Mouse (Mus musculus) embryonic facial prominence, embryonic 14.5 days (tissue): ENCODE results near the gene Heatr5a. TPM values are rescaled to one million over a fixed set of nuclear protein-coding genes. Genes with fewer than 3 reads are reported as not detected.

Source experiments
- ATAC-seq: fragments of 200-750 bp; cut with Nextera tagmentation; 2 replicates; pipeline ENCODE4 v1.8.0; 2017; ENCODE audit warnings: low read depth, moderate number of reproducible peaks, moderate TSS enrichment
- DNase-seq: peaks from one replicate; pipeline ENCODE4 v3.0.0-alpha.2; 2015; ENCODE audit warnings: low spot score
- H3K27ac ChIP-seq: fragments of 300-500 bp; sonication (generic); replicated peaks from 2 replicates; pipeline ENCODE4 v1.5.1; 2014; ENCODE audit warnings: low read depth, mild to moderate bottlenecking, low read length, moderate library complexity
- H3K27me3 ChIP-seq: fragments of 300-500 bp; sonication (generic); replicated peaks from 2 replicates; pipeline ENCODE4 v1.6.1; 2014; ENCODE audit warnings: low read length; ENCODE audit not compliant: control insufficient read depth, insufficient read depth
- H3K36me3 ChIP-seq: fragments of 300-500 bp; sonication (generic); 2 replicates; pipeline ENCODE4 v1.6.1; 2014; ENCODE audit warnings: low read length, mixed read lengths; ENCODE audit not compliant: control insufficient read depth, insufficient read depth
- H3K4me1 ChIP-seq: fragments of 300-500 bp; sonication (generic); 2 replicates; pipeline ENCODE4 v1.6.1; 2014; ENCODE audit warnings: antibody characterized with exemption, low read length; ENCODE audit not compliant: control insufficient read depth, insufficient read depth
- H3K4me2 ChIP-seq: fragments of 300-500 bp; sonication (generic); 2 replicates; pipeline ENCODE4 v1.6.1; 2014; ENCODE audit warnings: low read depth, mild to moderate bottlenecking, low read length, moderate library complexity, mixed read lengths
- H3K4me3 ChIP-seq: fragments of 300-500 bp; sonication (generic); 2 replicates; pipeline ENCODE4 v1.5.1; 2014; ENCODE audit warnings: low read depth, mild to moderate bottlenecking, low read length
- H3K9ac ChIP-seq: fragments of 300-500 bp; sonication (generic); 2 replicates; pipeline ENCODE4 v1.6.1; 2014; ENCODE audit warnings: low read depth, mild to moderate bottlenecking, low read length, moderate library complexity, mixed read lengths
- H3K9me3 ChIP-seq: fragments of 300-500 bp; sonication (generic); 2 replicates; pipeline ENCODE4 v1.6.1; 2016; ENCODE audit warnings: low read length; ENCODE audit not compliant: control insufficient read depth
- WGBS: fragments of 180-500 bp; shearing (Covaris S2); extraction: QIAGEN DNeasy Blood & Tissue Kit; methylation state at CpG from one replicate; pipeline ENCODE4 v1.1.7; 2014; 5-methylcytosine and 5-hydroxymethylcytosine counted together
- polyA plus RNA-seq: library from polyadenylated mRNA; unstranded; fragments of >200 nt; fragmentation: Nextera tagmentation; extraction: Ambion mirVana; gene quantifications from 2 replicates; pipeline ENCODE4 v1.2.1, GENCODE M21; 2014

Heatr5a gene
- polyA plus RNA-seq, 1 experiment from 2014 or later, result 16.0 TPM

DNA sequence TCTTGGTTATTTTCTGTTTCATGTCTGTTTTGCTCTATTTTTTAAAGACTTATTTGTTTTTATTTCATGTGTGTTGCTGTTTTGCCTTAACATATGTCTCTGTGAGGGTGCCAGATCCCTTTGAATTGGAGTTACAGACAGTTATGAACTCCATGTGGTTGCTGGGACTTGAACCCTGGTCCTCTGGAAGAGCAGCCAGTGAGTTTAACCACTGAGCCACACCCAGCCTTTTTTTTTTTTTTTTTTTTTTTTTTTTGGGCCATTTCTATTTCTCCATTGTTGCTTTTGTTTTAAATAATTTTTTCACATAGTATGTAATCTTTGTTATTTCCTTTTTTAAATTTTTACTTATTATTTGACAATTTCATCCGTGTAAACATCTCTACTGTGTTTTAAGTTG lies 131.3 kb downstream of the Heatr5a start:
- Histone ChIP-seq H3K9me3 (no peaks in the 10 kb centered on the region), H3K36me3 (no peaks in the 10 kb centered on the region), H3K27me3 (no peaks in the 10 kb centered on the region), H3K27ac (no peak overlapping the region), H3K4me1 (no peaks in the 10 kb centered on the region), H3K9ac (no peak overlapping the region), H3K4me2 (no peak overlapping the region), H3K4me3 (no peak overlapping the region)
- DNase-seq (no peak), ATAC-seq (no peak)
- 81% methylated on average over 1 of the region's 1 CpGs for WGBS

GRCm38 (mm10) chr12:51835219-51835618 lies 135.9 kb downstream of the Heatr5a start:
- H3K9ac ChIP-seq, result no peak overlapping the region
- H3K36me3 ChIP-seq, result no peaks in the 10 kb centered on the region
- WGBS, result 62% methylated on average over 3 of the region's 3 CpGs
- H3K4me2 ChIP-seq, result no peak overlapping the region
- H3K27me3 ChIP-seq, result no peaks in the 10 kb centered on the region
- no peaks in the 10 kb centered on the region for H3K4me1 ChIP-seq
- DNase-seq (no peak), ATAC-seq (no peak)
- H3K4me3 ChIP-seq, result no peak overlapping the region
- H3K9me3 ChIP-seq, result no peaks in the 10 kb centered on the region
- no peak overlapping the region for H3K27ac ChIP-seq

DNA sequence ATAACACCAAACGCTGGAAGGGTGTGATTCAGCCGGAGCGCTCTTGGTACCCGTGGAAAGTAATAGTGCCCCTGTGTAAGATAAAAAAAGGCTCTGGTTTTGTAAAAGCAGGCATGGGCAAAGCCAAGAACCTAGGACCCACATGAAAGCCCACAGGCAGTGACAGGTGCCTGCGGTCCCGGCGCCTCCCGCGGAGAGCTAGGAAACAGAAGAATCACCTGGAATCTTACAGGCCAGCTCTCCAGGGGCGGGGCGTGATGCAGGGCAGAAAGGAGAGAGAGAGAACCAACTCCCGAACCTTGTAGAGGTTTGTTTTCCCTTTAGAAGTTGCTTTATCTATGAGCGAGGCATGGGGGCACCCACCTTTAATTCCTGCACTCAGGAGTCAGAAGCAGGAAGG lies 139.2 kb downstream of the Heatr5a start:
- DNase-seq (no peak), ATAC-seq (no peak)
- H3K4me2 ChIP-seq, result no peak overlapping the region
- 81% methylated on average over 13 of the region's 13 CpGs for WGBS
- H3K27me3 ChIP-seq, result no peaks in the 10 kb centered on the region
- 0 out of 2 replicates have a peak, but pooled peaks cover 6% of the 10 kb centered on the region for H3K36me3 ChIP-seq
- H3K9ac ChIP-seq, result no peak overlapping the region
- H3K4me1 ChIP-seq, result peaks cover 9% of the 10 kb centered on the region; the same call in 1 of the 2 replicates
- H3K27ac ChIP-seq, result no peak overlapping the region
- no peaks in the 10 kb centered on the region for H3K9me3 ChIP-seq
- no peak overlapping the region for H3K4me3 ChIP-seq

DNA sequence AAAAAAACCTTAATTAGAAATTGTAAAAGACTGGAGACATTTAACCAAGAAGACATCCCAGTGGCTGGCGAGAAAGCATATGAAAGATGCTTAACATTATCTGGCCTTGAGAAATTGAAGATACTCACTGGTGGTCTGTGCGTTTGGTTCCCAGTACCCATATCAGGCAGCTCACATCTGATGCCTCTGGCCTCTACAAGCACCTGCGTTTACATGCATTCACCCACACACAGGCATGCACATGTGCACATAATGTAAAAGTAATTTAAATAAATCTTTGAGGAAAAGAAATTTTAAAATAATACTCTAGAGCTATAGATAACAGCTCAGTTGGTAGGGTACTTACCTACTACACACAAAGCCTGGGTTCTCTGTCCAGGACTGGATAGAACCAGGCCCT lies 139.8 kb downstream of the Heatr5a start:
- Histone ChIP-seq H3K36me3 (peaks cover 10% of the 10 kb centered on the region; the same call in 1 of the 2 replicates), H3K27me3 (no peaks in the 10 kb centered on the region), H3K9ac (no peak overlapping the region), H3K4me3 (no peak overlapping the region), H3K9me3 (no peaks in the 10 kb centered on the region), H3K4me1 (peaks cover 9% of the 10 kb centered on the region; the same call in 1 of the 2 replicates), H3K27ac (no peak overlapping the region), H3K4me2 (no peak overlapping the region)
- 90% methylated on average over 3 of the region's 3 CpGs for WGBS
- no peak for ATAC-seq
- DNase-seq, result no peak

- no peaks in the 10 kb centered on the region for H3K9me3 ChIP-seq
- DNase-seq (no peak), ATAC-seq (no peak)
- peaks cover 9% of the 10 kb centered on the region; the same call in 1 of the 2 replicates for H3K4me1 ChIP-seq
- peak overlapping the region; percentile 74 for H3K4me3 ChIP-seq
- H3K27ac ChIP-seq, result no peak overlapping the region
- H3K4me2 ChIP-seq, result peak overlapping the region; percentile 77
- no peak overlapping the region for H3K9ac ChIP-seq
- no peaks in the 10 kb centered on the region for H3K27me3 ChIP-seq
- 93% methylated on average over 1 of the region's 1 CpGs for WGBS
- peaks cover 13% of the 10 kb centered on the region; the same call in 1 of the 2 replicates for H3K36me3 ChIP-seq
Observed at GRCm38 (mm10) chr12:51830671-51831070, 140.4 kb downstream of the Heatr5a start.

GRCm38 (mm10) chr12:51830077-51830402 lies 141.1 kb downstream of the Heatr5a start:
- peak overlapping the region; percentile 77 for H3K4me2 ChIP-seq
- peak overlapping the region; percentile 74 for H3K4me3 ChIP-seq
- peaks cover 9% of the 10 kb centered on the region; the same call in 1 of the 2 replicates for H3K4me1 ChIP-seq
- WGBS, result 1% methylated on average over 12 of the region's 12 CpGs
- H3K27ac ChIP-seq, result peak overlapping the region; percentile 97
- no peaks in the 10 kb centered on the region for H3K27me3 ChIP-seq
- peak overlapping the region; percentile 99 for H3K9ac ChIP-seq
- H3K36me3 ChIP-seq, result peaks cover 18% of the 10 kb centered on the region; the same call in 1 of the 2 replicates
- no peaks in the 10 kb centered on the region for H3K9me3 ChIP-seq
- DNase-seq (no peak), ATAC-seq (no peak)

DNA sequence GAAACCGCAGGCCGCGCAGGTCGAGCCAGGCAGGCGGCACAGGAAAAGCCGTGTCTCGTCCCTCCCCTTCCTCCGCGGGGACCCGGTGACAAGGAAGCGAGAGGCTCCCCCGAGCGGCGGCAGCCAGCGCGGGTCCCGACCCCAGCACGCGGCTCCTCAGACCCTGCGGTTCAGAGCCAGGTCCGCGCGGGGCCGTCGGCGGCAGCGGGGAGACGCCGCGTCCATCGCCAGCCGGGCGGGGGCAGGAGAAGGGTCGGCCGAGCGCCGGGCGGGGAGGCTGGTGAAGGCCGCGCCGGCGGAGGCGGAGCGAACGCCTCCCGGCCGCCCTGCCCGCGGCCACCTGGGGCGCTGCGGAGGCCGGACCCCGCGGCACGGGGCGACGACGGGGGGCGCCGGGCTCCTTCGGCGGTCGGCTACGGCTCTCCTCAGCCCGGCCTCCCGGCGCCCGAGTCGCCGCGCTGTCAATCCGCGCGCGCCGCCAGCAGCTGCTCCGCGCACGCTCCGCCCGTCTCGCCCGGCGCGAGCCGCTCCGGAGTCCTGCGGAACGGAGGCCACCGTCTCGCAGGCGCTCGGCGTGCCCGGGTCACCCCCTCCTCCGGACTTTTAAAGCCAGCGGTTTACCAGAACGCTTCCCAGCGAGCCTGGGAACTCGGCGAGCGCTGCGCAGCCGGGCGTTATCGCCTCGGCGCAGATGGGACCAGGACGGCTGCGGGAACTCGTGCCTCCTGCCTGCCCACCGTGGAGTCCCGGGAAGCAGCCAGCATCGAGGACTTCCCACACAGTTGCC lies 141.6 kb downstream of the Heatr5a start, which contains the start of gene Hectd1:
Gene Hectd1, minus strand, starts transcription at position 247 of the 787 bp plus-strand sequence.
- H3K4me2 ChIP-seq, result peak within 1 kb of the TSS; percentile 77
- WGBS, result under 1% methylated on average over 32 of the region's 114 CpGs
- H3K4me1 ChIP-seq, result peaks cover 9% of the 10 kb centered on the region; the same call in 1 of the 2 replicates
- ATAC-seq (peak; percentile 94), DNase-seq (peak; percentile 91)
- peak within 1 kb of the TSS; percentile 74 for H3K4me3 ChIP-seq
- peak within 1 kb of the TSS; percentile 97 for H3K27ac ChIP-seq
- H3K36me3 ChIP-seq, result peaks cover 23% of the 10 kb centered on the region; the same call in 1 of the 2 replicates
- no peaks in the 10 kb centered on the region for H3K9me3 ChIP-seq
- H3K9ac ChIP-seq, result peak within 1 kb of the TSS; percentile 99
- no peaks in the 10 kb centered on the region for H3K27me3 ChIP-seq

DNA sequence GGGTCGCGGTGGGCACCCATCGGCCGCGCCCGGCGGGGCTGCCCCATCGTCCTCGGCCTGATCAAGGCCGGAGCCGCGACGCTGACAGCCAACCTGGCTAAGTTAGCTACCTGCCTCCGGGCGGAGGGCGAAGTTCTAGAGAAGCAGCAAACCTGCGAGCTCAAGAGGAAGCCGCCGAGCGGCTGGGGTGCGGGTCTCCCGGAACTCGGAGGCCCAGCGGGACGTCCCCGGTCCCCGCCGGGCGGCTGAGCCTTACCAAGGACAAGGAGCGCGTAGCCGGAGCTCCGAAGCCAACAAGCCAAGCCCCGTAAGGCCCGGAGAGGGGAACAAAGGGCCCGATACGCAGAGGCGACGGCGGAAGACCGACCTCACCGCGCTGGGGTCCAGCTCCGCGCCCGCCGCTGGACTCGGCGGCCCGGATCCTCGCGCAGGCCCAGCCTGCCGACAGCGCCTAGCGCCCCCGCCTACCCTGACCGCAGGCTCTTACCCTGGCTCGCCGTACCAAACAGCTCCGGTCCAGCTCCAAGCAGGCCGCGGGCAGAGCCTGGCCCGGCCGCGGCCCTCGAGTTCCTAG lies 142.3 kb downstream of the Heatr5a start:
- WGBS, result 0% methylated on average over 13 of the region's 66 CpGs
- H3K27me3 ChIP-seq, result no peaks in the 10 kb centered on the region
- ATAC-seq, result peak; percentile 20
- H3K36me3 ChIP-seq, result peaks cover 28% of the 10 kb centered on the region
- peak; percentile 67 for DNase-seq
- peaks cover 9% of the 10 kb centered on the region; the same call in 1 of the 2 replicates for H3K4me1 ChIP-seq
- peak overlapping the region; percentile 99 for H3K9ac ChIP-seq
- peak overlapping the region; percentile 74 for H3K4me3 ChIP-seq
- H3K4me2 ChIP-seq, result peak overlapping the region; percentile 77
- no peaks in the 10 kb centered on the region for H3K9me3 ChIP-seq
- H3K27ac ChIP-seq, result peak overlapping the region; percentile 97
